Mouse (Mus musculus): Measurements from ENCODE around the gene Ankrd36. TPM values are rescaled to one million over a fixed set of nuclear protein-coding genes. Genes with fewer than 3 reads are reported as not detected.

Gene Ankrd36
- polyA plus RNA-seq, 1 experiment from 2014 or later: 0.96 TPM

DNA sequence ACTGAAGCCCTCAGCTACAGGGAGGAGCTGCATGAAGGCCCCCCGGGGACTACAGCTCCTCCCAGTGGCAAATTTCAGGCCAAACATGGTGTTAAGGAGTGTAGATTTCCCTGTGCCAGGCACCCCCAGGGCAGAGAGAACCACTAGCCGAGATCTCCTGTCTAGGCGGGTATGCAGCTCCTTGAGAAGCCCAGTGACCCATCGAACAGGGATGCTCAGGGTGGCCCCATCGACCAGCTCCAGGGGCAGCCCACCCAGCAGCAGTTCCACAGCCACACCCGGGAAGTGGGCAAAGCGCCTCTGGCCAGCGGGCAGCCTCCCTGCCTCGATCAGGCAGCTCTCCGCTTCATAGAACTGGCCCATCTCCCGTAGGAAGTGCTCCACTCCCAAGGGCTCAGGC, 146.8 kb downstream of the Ankrd36 start:
- Histone ChIP-seq H3K4me1 (ENCODE audit: control insufficient read depth, insufficient read depth, low read length) (no peaks in the 10 kb centered on the region), H3K4me3 (ENCODE audit: low read depth, low read length) (no peak overlapping the region), H3K27me3 (ENCODE audit: control insufficient read depth, insufficient read depth, low read length) (no peaks in the 10 kb centered on the region), H3K9me3 (replicated peaks; ENCODE audit: control insufficient read depth, low read length) (no peaks in the 10 kb centered on the region), H3K4me2 (no peak overlapping the region), H3K36me3 (ENCODE audit: control insufficient read depth, insufficient read depth, low read length) (peaks cover 33% of the 10 kb centered on the region), H3K9ac (ENCODE audit: low read depth, low read length) (no peak overlapping the region), H3K27ac (ENCODE audit: low read depth, low read length) (no peak overlapping the region)
- WGBS (ENCODE audit: insufficient replicate concordance): 85% methylated on average over 11 of the region's 11 CpGs
- no peak for ATAC-seq (replicated peaks; ENCODE audit: insufficient number of reproducible peaks, low FRiP score, low TSS enrichment)

DNA sequence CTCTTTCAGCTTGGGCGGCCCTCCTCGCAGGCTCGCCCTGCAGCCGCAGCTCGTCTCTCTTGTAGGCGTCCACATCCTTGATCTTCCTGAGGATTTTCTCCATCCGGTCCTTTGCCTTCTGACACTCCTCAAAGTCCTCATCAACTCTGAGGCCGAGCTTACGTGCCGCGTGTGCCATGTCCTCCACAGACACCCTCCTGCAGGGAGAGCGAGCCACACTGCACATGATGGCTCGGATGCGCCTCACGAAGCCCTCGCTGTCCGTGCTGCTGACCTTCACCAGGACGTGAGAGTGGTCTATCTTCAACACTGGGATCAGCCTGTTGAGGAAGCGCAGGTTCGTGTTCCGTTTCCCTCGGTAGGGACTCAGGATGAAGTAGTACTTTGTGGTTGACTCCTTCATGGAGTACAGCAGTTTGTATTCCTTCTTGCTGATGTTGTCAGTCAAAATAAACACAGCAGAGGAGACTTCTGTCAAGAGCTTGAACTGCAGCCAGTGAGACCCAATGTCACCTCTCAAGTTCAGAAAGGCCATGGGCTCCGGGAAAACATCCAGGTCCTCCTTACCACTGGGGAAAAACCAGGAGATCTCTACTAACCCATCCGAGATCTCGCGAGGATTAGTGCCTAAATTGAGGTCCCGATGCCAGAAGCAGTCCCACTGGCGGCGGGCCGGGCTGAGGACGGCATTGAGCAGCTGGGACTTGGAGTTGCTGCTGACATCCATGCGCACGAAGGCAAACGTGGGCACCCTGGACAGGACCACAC, 147.6 kb downstream of the Ankrd36 start:
- Histone ChIP-seq H3K27ac (ENCODE audit: low read depth, low read length) (no peak overlapping the region), H3K4me2 (no peak overlapping the region), H3K9ac (ENCODE audit: low read depth, low read length) (no peak overlapping the region), H3K27me3 (ENCODE audit: control insufficient read depth, insufficient read depth, low read length) (no peaks in the 10 kb centered on the region), H3K9me3 (replicated peaks; ENCODE audit: control insufficient read depth, low read length) (no peaks in the 10 kb centered on the region), H3K4me3 (ENCODE audit: low read depth, low read length) (no peak overlapping the region), H3K4me1 (ENCODE audit: control insufficient read depth, insufficient read depth, low read length) (no peaks in the 10 kb centered on the region), H3K36me3 (ENCODE audit: control insufficient read depth, insufficient read depth, low read length) (peaks cover 34% of the 10 kb centered on the region)
- ATAC-seq (replicated peaks; ENCODE audit: insufficient number of reproducible peaks, low FRiP score, low TSS enrichment): no peak
- WGBS (ENCODE audit: insufficient replicate concordance): 87% methylated on average over 34 of the region's 34 CpGs

DNA sequence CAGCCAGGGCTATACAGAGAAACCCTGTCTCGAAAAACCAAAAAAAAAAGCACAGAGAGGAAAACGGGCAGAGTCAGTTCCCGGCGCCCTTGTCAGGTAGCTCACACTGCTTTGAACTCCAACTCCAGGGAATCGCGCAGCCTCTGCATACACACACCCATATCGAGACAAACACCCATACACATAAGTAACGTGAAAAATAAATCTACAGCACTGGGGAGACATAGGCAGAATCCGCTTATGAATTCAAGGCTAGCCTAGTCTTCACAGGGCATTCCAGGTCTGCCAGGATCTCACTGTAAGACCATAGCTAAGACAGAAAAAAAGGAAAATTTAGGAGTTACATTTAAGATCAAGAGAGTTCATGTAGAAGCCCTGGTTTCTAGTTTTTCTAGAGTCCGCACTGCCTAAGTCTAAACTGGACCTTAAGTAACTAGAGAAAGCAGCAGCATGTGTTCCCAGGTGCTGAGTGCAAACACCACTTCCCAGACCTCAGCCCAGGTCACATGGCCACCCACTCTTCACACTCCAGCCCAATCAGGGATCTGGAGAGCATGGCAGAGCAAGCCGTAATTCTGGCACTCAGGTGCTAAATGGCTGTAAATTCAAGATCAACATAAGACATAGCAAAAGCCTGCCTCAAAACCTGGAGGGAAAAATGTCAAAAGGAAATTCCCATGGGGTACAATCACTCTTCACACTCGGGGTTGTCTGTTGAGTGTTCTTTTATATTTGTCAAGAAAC, 149.3 kb downstream of the Ankrd36 start:
- 87% methylated on average over 12 of the region's 12 CpGs for WGBS (ENCODE audit: insufficient replicate concordance)
- H3K4me2 ChIP-seq: no peak overlapping the region
- H3K9ac ChIP-seq (ENCODE audit: low read depth, low read length): no peak overlapping the region
- no peaks in the 10 kb centered on the region for H3K27me3 ChIP-seq (ENCODE audit: control insufficient read depth, insufficient read depth, low read length)
- H3K36me3 ChIP-seq (ENCODE audit: control insufficient read depth, insufficient read depth, low read length): peaks cover 36% of the 10 kb centered on the region
- H3K27ac ChIP-seq (ENCODE audit: low read depth, low read length): no peak overlapping the region
- H3K4me1 ChIP-seq (ENCODE audit: control insufficient read depth, insufficient read depth, low read length): no peaks in the 10 kb centered on the region
- no peaks in the 10 kb centered on the region for H3K9me3 ChIP-seq (replicated peaks; ENCODE audit: control insufficient read depth, low read length)
- ATAC-seq (replicated peaks; ENCODE audit: insufficient number of reproducible peaks, low FRiP score, low TSS enrichment): no peak
- H3K4me3 ChIP-seq (ENCODE audit: low read depth, low read length): no peak overlapping the region

DNA sequence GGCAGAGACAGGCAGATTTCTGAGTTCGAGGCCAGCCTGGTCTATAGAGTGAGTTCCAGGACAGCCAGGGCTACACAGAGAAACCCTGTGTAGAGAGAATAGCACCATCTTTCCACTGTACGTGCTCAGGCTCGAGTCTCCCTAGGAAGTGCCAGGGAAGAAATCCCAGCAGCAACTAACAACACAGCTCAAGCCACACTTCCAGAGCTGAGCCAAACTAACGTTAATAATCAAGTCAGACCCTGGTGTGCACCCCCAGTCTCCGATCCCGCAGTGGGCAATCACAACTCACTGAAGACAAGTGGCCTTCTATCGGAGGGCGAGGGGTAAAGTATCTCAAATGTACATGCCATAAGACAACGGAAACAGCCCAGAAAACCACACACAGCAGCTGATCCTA, 160.1 kb downstream of the Ankrd36 start:
- Histone ChIP-seq H3K4me3 (ENCODE audit: low read depth, low read length) (no peak overlapping the region), H3K27ac (ENCODE audit: low read depth, low read length) (no peak overlapping the region), H3K9me3 (replicated peaks; ENCODE audit: control insufficient read depth, low read length) (no peaks in the 10 kb centered on the region), H3K9ac (ENCODE audit: low read depth, low read length) (no peak overlapping the region), H3K4me2 (no peak overlapping the region), H3K4me1 (ENCODE audit: control insufficient read depth, insufficient read depth, low read length) (peaks cover 21% of the 10 kb centered on the region), H3K36me3 (ENCODE audit: control insufficient read depth, insufficient read depth, low read length) (peaks cover under 1% of the 10 kb centered on the region; the same call in 1 of the 2 replicates), H3K27me3 (ENCODE audit: control insufficient read depth, insufficient read depth, low read length) (no peaks in the 10 kb centered on the region)
- ATAC-seq (replicated peaks; ENCODE audit: insufficient number of reproducible peaks, low FRiP score, low TSS enrichment): no peak
- WGBS (ENCODE audit: insufficient replicate concordance): 81% methylated on average over 9 of the region's 9 CpGs

GRCm38 (mm10) chr11:5732401-5732800, 162.9 kb downstream of the Ankrd36 start:
- 71% methylated on average over 5 of the region's 5 CpGs for WGBS (ENCODE audit: insufficient replicate concordance)
- H3K9ac ChIP-seq (ENCODE audit: low read depth, low read length): peak overlapping the region; percentile 18; the same call in 1 of the 2 replicates
- H3K27ac ChIP-seq (ENCODE audit: low read depth, low read length): no peak overlapping the region
- H3K4me2 ChIP-seq: no peak overlapping the region
- H3K4me1 ChIP-seq (ENCODE audit: control insufficient read depth, insufficient read depth, low read length): peaks cover 26% of the 10 kb centered on the region
- no peaks in the 10 kb centered on the region for H3K36me3 ChIP-seq (ENCODE audit: control insufficient read depth, insufficient read depth, low read length)
- H3K4me3 ChIP-seq (ENCODE audit: low read depth, low read length): no peak overlapping the region
- no peak for ATAC-seq (replicated peaks; ENCODE audit: insufficient number of reproducible peaks, low FRiP score, low TSS enrichment)
- H3K9me3 ChIP-seq (replicated peaks; ENCODE audit: control insufficient read depth, low read length): no peaks in the 10 kb centered on the region
- no peaks in the 10 kb centered on the region for H3K27me3 ChIP-seq (ENCODE audit: control insufficient read depth, insufficient read depth, low read length)

DNA sequence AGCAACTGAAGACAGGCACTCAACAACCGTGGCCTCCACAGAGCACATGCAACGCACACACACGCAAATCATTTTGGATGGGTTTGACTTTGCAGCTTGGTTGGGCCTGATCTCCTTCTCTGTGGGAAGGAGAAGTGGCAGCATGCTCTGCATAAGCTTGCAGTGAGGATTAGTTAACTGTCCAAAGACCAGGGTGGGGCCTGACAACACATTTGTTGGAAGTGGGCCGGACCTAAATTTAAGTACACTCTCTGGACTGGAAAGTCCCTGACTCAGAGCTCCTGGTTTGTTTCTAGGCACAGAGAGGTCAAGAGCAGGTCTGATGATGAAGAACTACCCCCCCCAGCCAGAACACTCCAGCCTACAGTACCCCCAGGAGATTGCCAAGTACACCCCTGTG, 164.8 kb downstream of the Ankrd36 start:
- H3K4me3 ChIP-seq (ENCODE audit: low read depth, low read length): no peak overlapping the region
- H3K4me2 ChIP-seq: no peak overlapping the region
- H3K9ac ChIP-seq (ENCODE audit: low read depth, low read length): no peak overlapping the region
- H3K9me3 ChIP-seq (replicated peaks; ENCODE audit: control insufficient read depth, low read length): no peaks in the 10 kb centered on the region
- H3K27ac ChIP-seq (ENCODE audit: low read depth, low read length): no peak overlapping the region
- no peaks in the 10 kb centered on the region for H3K36me3 ChIP-seq (ENCODE audit: control insufficient read depth, insufficient read depth, low read length)
- peaks cover 35% of the 10 kb centered on the region for H3K4me1 ChIP-seq (ENCODE audit: control insufficient read depth, insufficient read depth, low read length)
- no peak for ATAC-seq (replicated peaks; ENCODE audit: insufficient number of reproducible peaks, low FRiP score, low TSS enrichment)
- no peaks in the 10 kb centered on the region for H3K27me3 ChIP-seq (ENCODE audit: control insufficient read depth, insufficient read depth, low read length)
- 84% methylated on average over 4 of the region's 4 CpGs for WGBS (ENCODE audit: insufficient replicate concordance)

- WGBS (ENCODE audit: insufficient replicate concordance): 58% methylated on average over 5 of the region's 5 CpGs
- no peaks in the 10 kb centered on the region for H3K36me3 ChIP-seq (ENCODE audit: control insufficient read depth, insufficient read depth, low read length)
- no peak overlapping the region for H3K9ac ChIP-seq (ENCODE audit: low read depth, low read length)
- H3K27me3 ChIP-seq (ENCODE audit: control insufficient read depth, insufficient read depth, low read length): no peaks in the 10 kb centered on the region
- no peak overlapping the region for H3K4me2 ChIP-seq
- H3K27ac ChIP-seq (ENCODE audit: low read depth, low read length): no peak overlapping the region
- no peaks in the 10 kb centered on the region for H3K9me3 ChIP-seq (replicated peaks; ENCODE audit: control insufficient read depth, low read length)
- peaks cover 37% of the 10 kb centered on the region for H3K4me1 ChIP-seq (ENCODE audit: control insufficient read depth, insufficient read depth, low read length)
- no peak overlapping the region for H3K4me3 ChIP-seq (ENCODE audit: low read depth, low read length)
- ATAC-seq (replicated peaks; ENCODE audit: insufficient number of reproducible peaks, low FRiP score, low TSS enrichment): no peak
Measured at GRCm38 (mm10) chr11:5737137-5737536, 167.7 kb downstream of the Ankrd36 start.

Data from heart, embryonic 11.5 days (tissue).